Mouse (Mus musculus) retina, embryonic 14.5 days (tissue): ENCODE results near the gene Susd1.
A peak's percentile ranks its signal among the peaks of the same experiment; 100 is the strongest.

Experiments used
- DNase-seq: peaks from one replicate; pipeline ENCODE4 v3.0.0-alpha.2; 2015; ENCODE audit warnings: low spot score

Susd1 gene

DNA sequence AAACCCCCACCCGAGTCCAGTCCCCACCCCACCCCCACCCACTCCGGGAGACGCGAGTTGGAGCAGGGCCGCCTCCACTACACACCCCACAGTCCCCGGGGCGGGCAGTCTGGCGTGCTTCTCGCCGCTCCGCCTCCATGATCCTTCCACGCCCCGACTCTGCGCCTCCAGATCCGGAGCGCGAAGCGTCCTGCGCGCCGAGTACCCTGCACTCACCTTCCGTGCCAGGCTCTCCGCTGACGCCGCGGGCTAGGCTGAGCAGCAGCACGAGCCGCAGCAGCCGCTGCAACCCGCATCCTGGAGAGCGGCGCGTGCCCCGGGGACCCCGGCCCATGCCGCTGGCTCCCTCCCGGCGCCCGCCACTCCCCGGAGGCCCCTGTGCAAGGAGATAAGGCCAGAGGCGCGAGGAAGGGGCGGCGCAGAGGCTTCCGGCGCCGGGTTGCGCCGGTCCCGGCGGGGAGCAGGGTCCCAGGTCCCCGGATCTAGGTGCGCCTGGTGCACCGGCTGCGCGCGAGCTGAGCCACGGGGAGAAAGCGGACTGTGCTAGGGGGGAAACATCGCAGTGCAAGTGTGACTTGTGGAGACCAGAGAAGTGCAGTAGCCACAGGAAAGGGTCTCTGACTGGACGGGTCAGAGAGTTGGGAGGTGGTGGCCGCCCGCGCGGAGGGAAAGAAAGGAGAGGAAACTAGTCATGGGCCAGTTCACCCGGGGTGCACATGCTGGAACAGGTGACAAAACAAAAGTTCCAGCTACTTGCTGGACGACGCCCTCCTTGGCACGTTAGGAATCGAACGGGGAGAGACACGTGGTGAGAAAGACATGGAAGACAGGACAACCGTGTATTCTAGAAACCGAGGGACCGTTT is at the start of gene Susd1:
Gene Susd1 (minus strand): TSS at position 644 of the 865 bp plus-strand sequence.
- DNase-seq, result peak; percentile 61

DNA sequence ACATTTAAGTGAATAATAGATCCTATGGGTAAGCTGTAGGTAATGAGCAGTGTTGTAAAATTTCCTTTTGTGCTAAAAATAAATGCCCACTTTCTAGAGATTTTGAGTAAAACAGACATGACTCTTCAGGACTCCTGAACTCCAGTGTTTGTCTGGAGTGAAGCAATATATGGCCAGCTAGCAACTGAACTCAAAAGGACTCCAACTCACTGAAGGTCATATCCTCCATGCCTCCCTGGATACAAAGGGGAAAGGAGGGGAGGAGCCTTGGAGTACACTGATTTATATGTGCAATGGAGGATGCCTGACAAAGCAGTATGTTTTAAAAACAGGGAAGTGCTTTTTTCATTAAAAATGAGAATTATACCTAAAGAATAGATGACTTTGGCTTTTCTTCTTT is 32.9 kb upstream of the Susd1 start:
- DNase-seq, result no peak

DNA sequence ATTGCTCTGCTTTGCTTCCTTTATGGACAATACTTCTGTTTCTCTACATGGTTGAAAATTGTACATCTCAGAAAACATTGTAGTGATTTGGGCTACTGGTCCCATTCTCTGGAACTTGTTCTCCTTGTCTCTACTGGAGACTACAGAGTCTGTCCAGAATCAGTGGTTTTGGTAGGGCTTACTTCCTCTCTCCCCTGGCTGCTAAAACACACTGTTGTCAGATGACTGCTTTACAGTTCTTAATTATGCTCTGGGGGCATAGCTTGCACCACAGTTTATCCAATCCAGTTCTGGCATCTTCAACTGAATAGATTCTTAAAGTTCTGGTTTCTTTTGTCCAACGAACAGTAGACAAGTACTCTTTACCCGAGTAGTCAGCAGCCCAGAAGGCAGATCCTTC is 27.0 kb upstream of the Susd1 start:
- no peak for DNase-seq

GRCm38 (mm10) chr4:59464661-59465060 is 26.2 kb upstream of the Susd1 start:
- no peak for DNase-seq

GRCm38 (mm10) chr4:59462494-59462893 is 24.1 kb upstream of the Susd1 start:
- no peak for DNase-seq

- DNase-seq, result no peak
Observed at GRCm38 (mm10) chr4:59461116-59461727, 22.8 kb upstream of the Susd1 start.

GRCm38 (mm10) chr4:59459216-59459955 is 21.0 kb upstream of the Susd1 start:
- no peak for DNase-seq

- no peak for DNase-seq
Observed at GRCm38 (mm10) chr4:59457941-59458340, 19.5 kb upstream of the Susd1 start.

DNA sequence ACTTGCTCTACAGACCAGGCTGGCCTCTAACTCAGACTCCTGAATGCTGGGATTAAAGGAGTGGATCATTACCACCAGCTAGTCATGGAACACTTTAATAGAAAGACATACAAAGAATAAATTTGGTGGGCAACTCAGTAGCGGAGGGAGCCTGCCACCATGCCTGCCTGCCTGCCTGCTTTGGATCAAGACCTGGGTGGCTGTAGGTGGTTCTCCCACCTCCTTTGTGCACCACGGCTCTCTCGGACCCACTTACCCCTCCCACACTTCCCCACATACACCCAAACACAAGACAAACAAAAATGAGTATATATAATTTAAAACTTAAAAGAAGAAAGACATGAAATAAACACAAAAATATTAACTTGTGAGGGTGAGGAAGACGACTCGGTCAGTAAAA is 18.7 kb upstream of the Susd1 start:
- DNase-seq, result no peak

DNA sequence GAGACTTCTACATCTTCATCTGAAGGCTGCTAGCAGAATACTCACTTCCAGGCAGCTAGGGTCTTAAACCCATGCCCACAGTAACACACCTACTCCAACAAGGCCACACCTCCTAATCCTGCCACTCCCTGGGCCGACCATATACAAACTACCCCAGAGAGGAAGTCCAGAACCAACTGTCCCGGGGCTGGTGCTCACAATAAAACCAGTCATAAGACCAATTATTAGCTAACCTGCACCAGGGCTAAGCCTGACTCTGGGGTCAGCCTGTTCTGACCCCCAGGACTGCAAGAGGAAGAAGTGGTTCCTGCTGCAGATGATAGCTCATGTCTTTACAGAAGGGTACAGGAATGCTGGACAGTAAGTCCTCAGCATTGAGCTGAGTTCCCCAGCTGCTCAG is 17.0 kb upstream of the Susd1 start:
- no peak for DNase-seq

- DNase-seq, result no peak
Observed at GRCm38 (mm10) chr4:59454046-59454445, 15.6 kb upstream of the Susd1 start.

GRCm38 (mm10) chr4:59452503-59452933 is 14.1 kb upstream of the Susd1 start:
- DNase-seq, result no peak

DNA sequence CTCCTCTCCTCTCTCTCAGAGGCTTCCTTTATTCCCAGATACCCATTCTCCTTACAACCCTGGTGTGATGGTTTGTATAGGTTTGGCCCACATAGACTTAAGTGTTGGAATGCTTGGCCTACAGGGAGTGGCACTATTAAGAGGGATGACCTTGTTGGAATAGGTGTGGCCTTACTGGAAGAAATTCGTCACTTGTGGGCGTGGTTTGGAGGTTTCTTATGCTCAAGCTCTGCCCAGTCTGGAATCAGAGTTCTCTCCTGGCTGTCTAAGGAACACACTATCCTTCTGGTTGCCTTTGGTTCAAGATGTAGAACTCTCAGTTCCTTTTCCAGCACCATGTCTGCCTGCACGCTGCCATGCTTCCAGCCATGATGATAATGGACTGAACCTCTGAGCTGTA is 12.5 kb upstream of the Susd1 start:
- no peak for DNase-seq

DNA sequence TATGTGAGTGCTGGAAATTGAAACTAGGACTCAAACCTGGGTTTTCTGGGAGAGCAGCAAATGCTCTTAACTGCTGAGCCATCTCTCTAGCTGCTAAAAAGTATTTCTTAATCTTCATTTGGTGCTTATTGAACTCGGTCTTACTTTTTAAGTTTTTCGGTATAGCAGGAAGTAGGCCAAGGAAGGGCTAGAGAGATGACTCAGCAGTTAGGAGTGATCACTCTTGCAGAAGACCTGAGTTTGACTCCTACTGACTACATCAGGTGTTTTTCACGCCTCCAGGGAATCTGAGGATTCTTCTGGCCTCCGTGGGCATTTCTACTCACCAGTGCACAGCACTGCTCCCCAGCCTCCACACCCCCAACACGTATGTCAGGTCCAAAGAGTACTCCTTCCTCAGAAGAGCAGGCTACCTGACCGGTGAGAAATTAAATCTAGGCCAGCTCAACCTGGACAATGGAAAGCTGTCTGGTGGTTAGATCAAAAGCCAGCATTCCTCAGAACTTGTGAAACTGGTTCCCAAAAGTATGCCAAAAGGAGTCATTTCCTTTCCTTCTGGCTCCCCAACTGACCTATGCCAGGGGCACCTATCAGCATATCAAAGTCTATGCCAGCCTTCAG is 11.9 kb upstream of the Susd1 start:
- DNase-seq, result no peak

GRCm38 (mm10) chr4:59447296-59447695 is 8.9 kb upstream of the Susd1 start:
- peak; percentile 28 for DNase-seq

DNA sequence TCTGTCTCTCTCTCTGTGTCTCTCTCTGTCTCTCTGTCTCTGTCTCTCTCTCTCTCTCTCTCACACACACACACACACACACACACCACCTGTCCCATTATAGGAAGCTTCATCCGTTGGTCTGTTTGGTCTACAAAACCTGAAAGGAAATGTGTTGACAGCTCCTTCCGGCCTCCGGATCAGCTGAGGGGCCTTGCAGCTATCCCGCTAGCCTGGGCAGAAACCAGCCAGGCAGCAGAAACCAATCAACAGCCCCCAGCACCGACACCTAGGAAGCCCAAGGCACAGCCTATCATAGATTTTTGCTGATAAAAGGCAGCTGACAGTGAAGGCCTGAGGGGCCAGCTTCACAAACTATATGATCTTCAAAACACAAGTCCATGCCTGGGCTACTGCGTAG is 7.1 kb upstream of the Susd1 start:
- no peak for DNase-seq

DNA sequence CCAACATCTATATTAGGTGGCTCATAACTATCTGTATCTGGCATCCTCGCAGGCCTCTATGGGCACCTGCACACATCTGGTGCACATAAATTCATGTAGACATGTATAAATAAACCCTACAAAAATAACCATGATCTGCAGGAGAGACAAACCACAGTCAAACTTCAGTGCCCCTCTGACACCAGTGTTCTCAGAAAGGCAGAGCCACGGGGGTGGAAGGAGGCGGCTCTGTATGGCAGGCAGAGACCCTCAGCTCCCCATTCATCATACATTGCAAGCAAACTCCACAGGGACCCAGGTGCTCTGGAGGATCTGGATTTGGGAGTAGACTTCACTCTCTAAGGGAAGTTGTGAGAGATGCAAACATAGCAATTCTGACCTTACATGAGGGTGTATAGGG is 6.6 kb upstream of the Susd1 start:
- no peak for DNase-seq

DNA sequence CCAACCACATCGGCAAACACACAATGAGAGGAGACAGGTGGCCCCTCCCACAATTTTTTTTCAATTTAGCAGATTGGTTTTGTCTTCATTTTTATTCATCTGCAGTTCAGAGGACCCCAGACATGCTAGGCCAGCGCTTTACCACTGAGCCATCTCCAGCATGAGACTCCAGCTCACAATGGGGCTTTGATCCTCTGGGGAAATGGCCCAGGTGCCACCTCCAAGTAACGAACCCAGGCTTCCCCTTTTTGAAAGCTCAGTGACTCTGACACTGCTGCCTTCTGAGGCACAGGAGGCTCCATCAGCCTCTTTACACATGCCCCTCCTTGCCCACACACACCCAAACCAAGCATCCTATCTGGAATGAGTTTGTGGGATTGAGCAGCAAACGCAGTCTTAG is 5.7 kb upstream of the Susd1 start:
- no peak for DNase-seq

DNA sequence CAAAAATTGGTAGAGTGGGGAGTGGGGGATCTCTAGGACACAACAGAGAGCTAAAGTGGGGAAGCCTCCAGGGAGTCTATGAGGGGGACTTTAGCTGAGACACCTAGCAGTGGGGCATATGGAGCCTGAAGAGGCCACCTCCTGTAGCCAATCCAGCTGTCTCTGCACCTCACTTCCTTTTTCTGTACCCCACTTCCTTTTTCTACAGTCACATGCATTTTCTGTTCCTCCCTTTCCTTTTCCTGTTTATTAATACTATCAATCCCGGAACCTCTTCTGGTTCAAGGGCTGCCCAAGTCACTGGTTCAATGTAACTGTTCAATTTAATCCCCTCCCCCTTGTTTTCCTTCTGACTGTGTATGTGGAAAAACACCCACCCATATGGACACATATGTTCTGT is 2.8 kb upstream of the Susd1 start:
- DNase-seq, result no peak

GRCm38 (mm10) chr4:59439960-59440359 is 1.5 kb upstream of the Susd1 start:
- DNase-seq, result no peak

DNA sequence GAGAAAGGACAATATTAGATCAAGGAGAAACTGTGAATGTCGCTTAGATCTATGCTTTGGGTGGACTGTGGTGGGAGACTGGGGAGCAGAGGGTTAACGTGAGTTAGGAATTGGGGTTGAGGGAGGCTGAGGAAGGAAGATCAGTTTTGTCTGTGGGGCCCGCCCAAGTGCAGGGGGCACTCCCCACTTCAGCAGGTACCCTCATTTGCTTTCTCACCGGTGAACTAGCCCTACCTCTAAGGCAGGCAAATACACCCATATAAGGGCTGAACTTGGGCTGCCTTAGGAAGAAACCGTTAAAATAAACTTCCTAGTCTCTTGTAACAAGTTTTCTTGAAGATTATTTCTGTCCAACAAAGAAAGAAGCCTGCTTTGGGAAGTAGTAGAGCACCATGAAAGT is 608 bp upstream of the Susd1 start:
- no peak for DNase-seq

DNA sequence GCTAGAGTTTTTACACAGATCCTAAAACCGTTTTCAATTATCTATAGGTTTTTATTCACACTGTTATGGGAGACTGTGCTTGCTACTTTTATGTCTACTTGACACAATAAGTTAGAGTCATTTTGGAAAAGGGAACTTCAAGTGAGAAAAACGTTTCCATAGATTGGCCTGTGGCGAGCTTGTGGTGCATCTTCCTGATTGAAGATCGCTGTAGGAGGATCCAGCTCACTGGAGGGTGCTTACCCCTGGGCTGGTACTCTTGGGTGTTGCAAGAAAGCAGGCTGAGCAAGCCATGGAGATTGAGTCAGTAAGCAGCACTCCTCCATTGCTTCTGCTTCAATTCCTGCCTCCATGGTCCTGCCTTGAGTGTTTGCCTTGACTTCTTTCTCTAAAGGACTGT is 2.5 kb downstream of the Susd1 start:
- DNase-seq, result no peak

DNA sequence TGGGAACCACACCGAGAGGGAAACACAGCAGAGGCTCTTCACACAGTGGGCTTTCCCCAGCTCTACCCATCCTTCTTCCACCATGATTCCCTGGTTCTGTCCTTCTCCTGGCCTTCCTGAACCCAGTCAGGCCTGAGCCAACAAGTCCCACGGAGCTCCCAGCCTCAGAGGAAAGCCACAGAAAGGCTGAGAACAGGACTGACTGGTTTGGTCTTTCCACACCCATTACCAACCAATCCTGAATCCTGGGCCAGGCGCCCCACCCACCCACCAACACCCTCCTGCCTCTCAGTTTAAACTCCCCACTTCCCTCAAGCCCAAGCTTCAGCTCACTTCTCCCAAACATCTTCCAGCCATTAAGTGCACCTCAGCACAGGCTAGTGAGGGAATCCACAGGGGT is 4.4 kb downstream of the Susd1 start:
- DNase-seq, result no peak
